Mouse (Mus musculus): Measurements from ENCODE around the gene Tmem69. TPM values are rescaled to one million over a fixed set of nuclear protein-coding genes. Genes with fewer than 3 reads are reported as not detected.

Tmem69 gene
- 34.5 and 38.1 TPM in 2 replicates for polyA plus RNA-seq (2014; fragmentation: Nextera tagmentation; extraction: Ambion mirVana)

GRCm38 (mm10) chr4:116555413-116556300 lies at the start of gene Tmem69:
Gene Tmem69, minus strand, starts transcription at chr4:116555936.
- H3K9ac ChIP-seq (ENCODE audit: low read depth, low read length) = peak within 1 kb of the TSS; percentile 81
- H3K27ac ChIP-seq (ENCODE audit: low read depth, low read length) = peak within 1 kb of the TSS; percentile 91
- ATAC-seq (ENCODE audit: low FRiP score) (no peak), DNase-seq (ENCODE audit: low spot score) (peak; percentile 86)
- H3K4me3 ChIP-seq (ENCODE audit: low read depth, low read length) = peak within 1 kb of the TSS; percentile 93
- H3K27me3 ChIP-seq (ENCODE audit: control insufficient read depth, insufficient read depth, low read length) = no peaks in the 10 kb centered on the region
- WGBS = 5% methylated on average over 23 of the region's 23 CpGs
- H3K4me2 ChIP-seq (replicated peaks; ENCODE audit: low read depth, low read length) = peak within 1 kb of the TSS; percentile 75
- H3K36me3 ChIP-seq (ENCODE audit: control insufficient read depth, insufficient read depth, low read length) = 0 out of 2 replicates have a peak, but pooled peaks cover 2% of the 10 kb centered on the region
- H3K9me3 ChIP-seq (ENCODE audit: control insufficient read depth, low read length) = no peaks in the 10 kb centered on the region
- H3K4me1 ChIP-seq (replicated peaks; ENCODE audit: control insufficient read depth, insufficient read depth, low read length) = no peaks in the 10 kb centered on the region

- WGBS = under 1% methylated on average over 50 of the region's 50 CpGs
- peaks cover 2% of the 10 kb centered on the region; the same call in 1 of the 2 replicates for H3K4me1 ChIP-seq (replicated peaks; ENCODE audit: control insufficient read depth, insufficient read depth, low read length)
- peak overlapping the region; percentile 87 for H3K4me2 ChIP-seq (replicated peaks; ENCODE audit: low read depth, low read length)
- no peaks in the 10 kb centered on the region for H3K27me3 ChIP-seq (ENCODE audit: control insufficient read depth, insufficient read depth, low read length)
- peak overlapping the region; percentile 67 for H3K4me3 ChIP-seq (ENCODE audit: low read depth, low read length)
- peak overlapping the region; percentile 69 for H3K27ac ChIP-seq (ENCODE audit: low read depth, low read length)
- peak overlapping the region; percentile 72 for H3K9ac ChIP-seq (ENCODE audit: low read depth, low read length)
- peak; percentile 85 for DNase-seq (ENCODE audit: low spot score)
- peak; percentile 94 for ATAC-seq (ENCODE audit: low FRiP score)
- H3K36me3 ChIP-seq (ENCODE audit: control insufficient read depth, insufficient read depth, low read length) = peaks cover 3% of the 10 kb centered on the region; the same call in 1 of the 2 replicates
- no peaks in the 10 kb centered on the region for H3K9me3 ChIP-seq (ENCODE audit: control insufficient read depth, low read length)
Measured at GRCm38 (mm10) chr4:116596978-116597881, 41.5 kb upstream of the Tmem69 start.

- DNase-seq (ENCODE audit: low spot score) (no peak), ATAC-seq (ENCODE audit: low FRiP score) (no peak)
- peak within 1 kb of the TSS; percentile 87 for H3K4me2 ChIP-seq (replicated peaks; ENCODE audit: low read depth, low read length)
- no peaks in the 10 kb centered on the region for H3K27me3 ChIP-seq (ENCODE audit: control insufficient read depth, insufficient read depth, low read length)
- no peaks in the 10 kb centered on the region for H3K9me3 ChIP-seq (ENCODE audit: control insufficient read depth, low read length)
- 26% methylated on average over 5 of the region's 5 CpGs for WGBS
- H3K4me3 ChIP-seq (ENCODE audit: low read depth, low read length) = peak within 1 kb of the TSS; percentile 67
- H3K4me1 ChIP-seq (replicated peaks; ENCODE audit: control insufficient read depth, insufficient read depth, low read length) = peaks cover 2% of the 10 kb centered on the region; the same call in 1 of the 2 replicates
- H3K36me3 ChIP-seq (ENCODE audit: control insufficient read depth, insufficient read depth, low read length) = peaks cover 2% of the 10 kb centered on the region; the same call in 1 of the 2 replicates
- peak within 1 kb of the TSS; percentile 69 for H3K27ac ChIP-seq (ENCODE audit: low read depth, low read length)
- H3K9ac ChIP-seq (ENCODE audit: low read depth, low read length) = peak within 1 kb of the TSS; percentile 72
Measured at GRCm38 (mm10) chr4:116596379-116596778, 40.6 kb upstream of the Tmem69 start, which contains the start of gene Ccdc17. Gene Ccdc17, plus strand, starts transcription at chr4:116596654.

- no peak for DNase-seq (ENCODE audit: low spot score)
- H3K4me2 ChIP-seq (replicated peaks; ENCODE audit: low read depth, low read length) = no peak overlapping the region
- no peak for ATAC-seq (ENCODE audit: low FRiP score)
- H3K27ac ChIP-seq (ENCODE audit: low read depth, low read length) = no peak overlapping the region
- H3K27me3 ChIP-seq (ENCODE audit: control insufficient read depth, insufficient read depth, low read length) = no peaks in the 10 kb centered on the region
- peaks cover 2% of the 10 kb centered on the region; the same call in 1 of the 2 replicates for H3K4me1 ChIP-seq (replicated peaks; ENCODE audit: control insufficient read depth, insufficient read depth, low read length)
- 88% methylated on average over 8 of the region's 8 CpGs for WGBS
- H3K36me3 ChIP-seq (ENCODE audit: control insufficient read depth, insufficient read depth, low read length) = peaks cover 2% of the 10 kb centered on the region; the same call in 1 of the 2 replicates
- H3K9me3 ChIP-seq (ENCODE audit: control insufficient read depth, low read length) = no peaks in the 10 kb centered on the region
- H3K4me3 ChIP-seq (ENCODE audit: low read depth, low read length) = no peak overlapping the region
- no peak overlapping the region for H3K9ac ChIP-seq (ENCODE audit: low read depth, low read length)
Measured at GRCm38 (mm10) chr4:116595793-116596192, 40.1 kb upstream of the Tmem69 start.

GRCm38 (mm10) chr4:116558151-116558882 lies 2.6 kb upstream of the Tmem69 start:
- H3K4me3 ChIP-seq (ENCODE audit: low read depth, low read length) = peak overlapping the region; percentile 93
- no peak overlapping the region for H3K27ac ChIP-seq (ENCODE audit: low read depth, low read length)
- DNase-seq (ENCODE audit: low spot score) = peak; percentile 19
- H3K4me2 ChIP-seq (replicated peaks; ENCODE audit: low read depth, low read length) = peak overlapping the region; percentile 75
- 6% methylated on average over 15 of the region's 15 CpGs for WGBS
- no peaks in the 10 kb centered on the region for H3K27me3 ChIP-seq (ENCODE audit: control insufficient read depth, insufficient read depth, low read length)
- no peaks in the 10 kb centered on the region for H3K9me3 ChIP-seq (ENCODE audit: control insufficient read depth, low read length)
- no peak for ATAC-seq (ENCODE audit: low FRiP score)
- peak overlapping the region; percentile 81 for H3K9ac ChIP-seq (ENCODE audit: low read depth, low read length)
- 0 out of 2 replicates have a peak, but pooled peaks cover under 1% of the 10 kb centered on the region for H3K36me3 ChIP-seq (ENCODE audit: control insufficient read depth, insufficient read depth, low read length)
- H3K4me1 ChIP-seq (replicated peaks; ENCODE audit: control insufficient read depth, insufficient read depth, low read length) = no peaks in the 10 kb centered on the region

- no peaks in the 10 kb centered on the region for H3K4me1 ChIP-seq (replicated peaks; ENCODE audit: control insufficient read depth, insufficient read depth, low read length)
- peak; percentile 97 for DNase-seq (ENCODE audit: low spot score)
- H3K27ac ChIP-seq (ENCODE audit: low read depth, low read length) = peak within 1 kb of the TSS; percentile 91
- no peaks in the 10 kb centered on the region for H3K9me3 ChIP-seq (ENCODE audit: control insufficient read depth, low read length)
- WGBS = under 1% methylated on average over 76 of the region's 78 CpGs
- H3K4me2 ChIP-seq (replicated peaks; ENCODE audit: low read depth, low read length) = peak within 1 kb of the TSS; percentile 75
- peak within 1 kb of the TSS; percentile 81 for H3K9ac ChIP-seq (ENCODE audit: low read depth, low read length)
- 0 out of 2 replicates have a peak, but pooled peaks cover 2% of the 10 kb centered on the region for H3K36me3 ChIP-seq (ENCODE audit: control insufficient read depth, insufficient read depth, low read length)
- no peaks in the 10 kb centered on the region for H3K27me3 ChIP-seq (ENCODE audit: control insufficient read depth, insufficient read depth, low read length)
- ATAC-seq (ENCODE audit: low FRiP score) = peak; percentile 95
- peak within 1 kb of the TSS; percentile 93 for H3K4me3 ChIP-seq (ENCODE audit: low read depth, low read length)
Measured at GRCm38 (mm10) chr4:116557306-116558121, 1.8 kb upstream of the Tmem69 start, which contains the start of gene Gpbp1l1. Gene Gpbp1l1, plus strand, starts transcription at chr4:116557658.

GRCm38 (mm10) chr4:116556561-116557305 lies 997 bp upstream of the Tmem69 start:
- WGBS = under 1% methylated on average over 28 of the region's 28 CpGs

More at GRCm38 (mm10) chr4:116556561-116557305, 997 bp upstream of the Tmem69 start:
- peak; percentile 94 for DNase-seq (ENCODE audit: low spot score)
- Histone ChIP-seq H3K27ac (ENCODE audit: low read depth, low read length) (peak overlapping the region; percentile 91), H3K4me2 (replicated peaks; ENCODE audit: low read depth, low read length) (peak overlapping the region; percentile 75), H3K36me3 (ENCODE audit: control insufficient read depth, insufficient read depth, low read length) (0 out of 2 replicates have a peak, but pooled peaks cover 2% of the 10 kb centered on the region), H3K4me1 (replicated peaks; ENCODE audit: control insufficient read depth, insufficient read depth, low read length) (no peaks in the 10 kb centered on the region), H3K9ac (ENCODE audit: low read depth, low read length) (peak overlapping the region; percentile 81), H3K9me3 (ENCODE audit: control insufficient read depth, low read length) (no peaks in the 10 kb centered on the region), H3K4me3 (ENCODE audit: low read depth, low read length) (peak overlapping the region; percentile 93), H3K27me3 (ENCODE audit: control insufficient read depth, insufficient read depth, low read length) (no peaks in the 10 kb centered on the region)
- peak; percentile 97 for ATAC-seq (ENCODE audit: low FRiP score)
